Mouse (Mus musculus) erythroblast, embryonic 14.5 days (primary cell): ENCODE data around the gene Stat5a. TPM values are rescaled to one million over a fixed set of nuclear protein-coding genes. Genes with fewer than 3 reads are reported as not detected.

Experiments
- H3K27me3 ChIP-seq: 2 replicates; pipeline ENCODE4 v1.6.1; 2012; ENCODE audit warnings: inconsistent platforms; ENCODE audit not compliant: control insufficient read depth
- H3K36me3 ChIP-seq: 2 replicates; pipeline ENCODE4 v1.6.1; 2012; ENCODE audit warnings: mild to moderate bottlenecking, inconsistent platforms; ENCODE audit not compliant: control insufficient read depth
- H3K4me1 ChIP-seq: 2 replicates; pipeline ENCODE4 v1.6.1; 2012; ENCODE audit warnings: inconsistent platforms; ENCODE audit not compliant: control insufficient read depth
- H3K4me3 ChIP-seq: replicated peaks from 2 replicates; pipeline ENCODE3; 2012; ENCODE audit warnings: moderate library complexity, mild to moderate bottlenecking, inconsistent platforms
- H3K9me3 ChIP-seq: 2 replicates; pipeline ENCODE4 v1.6.1; 2012; ENCODE audit warnings: low read length, inconsistent platforms, mixed read lengths; ENCODE audit not compliant: control insufficient read depth
- GATA1 ChIP-seq: IDR thresholded peaks from 2 replicates; pipeline ENCODE4 v1.6.1; 2012; ENCODE audit warnings: low read length, inconsistent platforms, mixed read lengths
- TAL1 ChIP-seq: IDR thresholded peaks from 3 replicates; pipeline ENCODE4 v1.6.1; 2012; ENCODE audit warnings: low read length, inconsistent platforms, mixed read lengths
- polyA plus RNA-seq: library from polyadenylated mRNA; stranded (reverse); fragments of >175 nt; gene quantifications from 2 replicates; pipeline ENCODE4 v1.2.3, GENCODE M21; 2012

Stat5a gene
- polyA plus RNA-seq, 1 experiment: 0.17 TPM

DNA sequence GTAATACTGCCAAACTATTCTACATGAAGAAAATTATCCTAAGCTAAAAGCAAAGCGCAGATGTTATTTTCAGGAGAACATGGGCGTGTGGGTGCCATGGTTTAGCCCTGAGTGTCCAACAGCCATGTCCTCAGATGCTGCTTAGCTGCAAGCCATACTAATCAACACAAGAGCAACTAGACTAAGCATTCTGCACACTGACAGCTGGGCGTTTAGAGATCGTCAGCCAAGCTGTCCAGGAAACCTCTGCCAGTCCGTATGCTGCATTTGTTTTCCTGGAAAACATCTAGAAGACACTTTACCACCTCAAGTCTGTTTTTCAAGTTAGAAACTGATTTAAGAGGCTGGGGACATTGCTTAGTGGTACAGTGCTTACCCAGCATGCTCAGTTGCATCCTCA is 55.3 kb downstream of the Stat5a start:
- H3K4me1 ChIP-seq: peaks cover 13% of the 10 kb centered on the region; the same call in 1 of the 2 replicates
- no peaks in the 10 kb centered on the region for H3K27me3 ChIP-seq
- no peak for TF ChIP-seq GATA1
- TF ChIP-seq TAL1: no peak
- H3K36me3 ChIP-seq: peaks cover 68% of the 10 kb centered on the region
- H3K9me3 ChIP-seq: peaks cover 7% of the 10 kb centered on the region
- H3K4me3 ChIP-seq: no peak overlapping the region

DNA sequence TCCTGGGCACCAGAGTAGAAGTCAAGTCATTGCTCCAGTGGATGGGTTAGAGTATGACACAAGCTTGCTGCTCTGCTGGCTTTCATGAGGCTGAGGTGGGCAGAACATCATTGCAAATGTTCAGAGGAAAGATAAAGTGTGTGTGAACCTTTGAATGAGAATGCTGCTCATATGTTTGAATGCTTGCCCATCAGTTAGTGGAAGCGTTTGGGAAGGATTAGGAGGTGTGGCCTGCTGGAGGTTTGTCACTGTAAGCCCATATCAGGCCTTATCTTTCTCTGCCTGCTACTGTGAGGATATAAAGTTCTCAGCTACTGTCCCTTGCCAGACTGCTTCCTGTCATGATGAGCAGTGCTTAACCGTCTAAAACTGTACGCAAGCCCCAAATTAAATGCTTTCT is 55.9 kb downstream of the Stat5a start:
- Histone ChIP-seq H3K36me3 (peaks cover 63% of the 10 kb centered on the region), H3K27me3 (no peaks in the 10 kb centered on the region), H3K9me3 (peaks cover 7% of the 10 kb centered on the region), H3K4me3 (no peak overlapping the region), H3K4me1 (peaks cover 18% of the 10 kb centered on the region)
- TF ChIP-seq TAL1: no peak
- no peak for TF ChIP-seq GATA1

DNA sequence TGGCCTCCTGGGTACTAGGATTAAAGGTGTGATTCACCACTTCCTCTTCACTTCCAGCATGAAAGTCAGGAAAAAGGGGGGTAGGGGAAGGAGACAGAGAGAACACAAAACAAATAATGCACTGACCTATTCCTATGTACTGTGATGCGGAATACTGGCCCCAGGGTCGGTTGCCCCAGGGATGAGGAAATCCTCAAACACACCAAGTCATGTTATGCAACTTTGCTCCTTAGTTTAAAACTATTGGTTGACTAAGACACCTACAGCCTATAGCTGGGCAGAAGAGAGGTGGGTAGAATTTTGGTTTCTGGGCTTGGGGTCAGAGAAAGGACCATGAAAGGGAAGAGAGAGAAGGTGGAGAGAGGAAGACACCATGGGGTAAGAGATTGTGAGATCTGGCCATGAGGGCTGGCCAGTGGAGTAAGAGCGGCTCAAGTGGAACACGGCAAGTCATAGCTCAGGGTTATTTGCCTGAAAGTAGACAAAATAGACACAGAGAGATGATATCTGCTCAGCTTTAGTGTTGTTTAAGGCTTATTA is 57.4 kb downstream of the Stat5a start:
- peaks cover 32% of the 10 kb centered on the region for H3K4me1 ChIP-seq
- H3K4me3 ChIP-seq: no peak overlapping the region
- H3K36me3 ChIP-seq: peaks cover 52% of the 10 kb centered on the region

DNA sequence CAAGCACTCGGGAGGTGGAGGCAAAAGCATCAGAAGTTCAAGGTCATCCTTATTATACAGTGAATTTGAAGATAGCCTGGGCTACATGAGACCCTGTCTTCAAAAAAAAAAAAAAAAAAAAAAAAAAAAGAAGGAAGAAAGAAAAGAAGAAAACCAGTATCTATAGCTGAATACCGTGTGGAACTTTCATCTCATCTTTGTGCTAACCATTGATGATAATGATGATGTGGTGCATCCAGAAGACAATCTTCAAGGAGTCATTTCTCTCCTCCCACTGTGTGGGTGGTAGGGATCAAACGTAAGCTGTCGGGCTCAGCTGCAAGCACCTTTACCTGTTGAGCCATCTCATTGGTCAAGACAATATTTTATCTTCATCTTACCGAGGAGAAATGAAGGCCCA is 58.9 kb downstream of the Stat5a start:
- H3K27me3 ChIP-seq: no peaks in the 10 kb centered on the region
- H3K4me1 ChIP-seq: peaks cover 45% of the 10 kb centered on the region
- no peak overlapping the region for H3K4me3 ChIP-seq
- peaks cover 7% of the 10 kb centered on the region for H3K9me3 ChIP-seq
- H3K36me3 ChIP-seq: peaks cover 60% of the 10 kb centered on the region
- TF ChIP-seq GATA1 (no peak), TAL1 (no peak)

More for the DNA sequence above, 57.4 kb downstream of the Stat5a start:
- no peaks in the 10 kb centered on the region for H3K27me3 ChIP-seq
- H3K9me3 ChIP-seq: peaks cover 7% of the 10 kb centered on the region
- no peak for TF ChIP-seq TAL1
- no peak for TF ChIP-seq GATA1

DNA sequence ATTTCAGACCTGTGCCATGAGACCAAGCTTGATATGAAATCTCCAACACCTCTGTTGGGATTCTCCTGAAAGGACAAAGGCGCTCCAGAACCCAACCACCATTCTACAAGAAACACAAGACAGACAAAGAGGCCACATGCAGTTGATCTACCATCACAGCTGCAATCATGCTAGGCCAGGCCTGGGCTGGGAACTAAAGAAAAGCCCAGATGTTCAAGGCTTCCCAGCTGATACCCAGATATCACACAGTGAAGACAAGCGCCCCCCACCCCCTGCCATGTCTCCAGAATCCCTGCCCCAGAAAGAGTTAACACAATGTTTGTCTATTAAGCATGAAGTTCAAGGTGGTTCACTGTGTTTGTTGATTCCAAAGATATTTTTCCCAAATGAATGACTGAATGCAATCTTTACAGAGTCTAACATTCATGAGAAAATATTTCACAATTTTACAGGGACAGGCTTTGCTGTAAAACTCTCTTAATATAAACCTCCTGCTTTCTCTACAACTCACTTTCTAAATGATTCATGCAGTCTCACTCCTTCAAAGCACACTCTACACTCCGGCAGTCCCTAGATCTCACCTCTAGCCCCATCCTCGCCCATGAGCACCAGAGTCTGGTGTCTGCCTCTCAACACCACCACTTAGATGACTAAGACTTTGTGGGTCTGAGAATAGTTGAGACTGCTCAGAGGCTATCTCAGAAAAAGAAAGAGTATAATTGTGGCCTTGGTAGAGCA is 61.9 kb downstream of the Stat5a start:
- TF ChIP-seq TAL1 (no peak), GATA1 (no peak)
- H3K9me3 ChIP-seq: no peaks in the 10 kb centered on the region
- H3K4me3 ChIP-seq: no peak overlapping the region
- H3K27me3 ChIP-seq: no peaks in the 10 kb centered on the region
- H3K4me1 ChIP-seq: peaks cover 64% of the 10 kb centered on the region
- peaks cover 55% of the 10 kb centered on the region for H3K36me3 ChIP-seq

DNA sequence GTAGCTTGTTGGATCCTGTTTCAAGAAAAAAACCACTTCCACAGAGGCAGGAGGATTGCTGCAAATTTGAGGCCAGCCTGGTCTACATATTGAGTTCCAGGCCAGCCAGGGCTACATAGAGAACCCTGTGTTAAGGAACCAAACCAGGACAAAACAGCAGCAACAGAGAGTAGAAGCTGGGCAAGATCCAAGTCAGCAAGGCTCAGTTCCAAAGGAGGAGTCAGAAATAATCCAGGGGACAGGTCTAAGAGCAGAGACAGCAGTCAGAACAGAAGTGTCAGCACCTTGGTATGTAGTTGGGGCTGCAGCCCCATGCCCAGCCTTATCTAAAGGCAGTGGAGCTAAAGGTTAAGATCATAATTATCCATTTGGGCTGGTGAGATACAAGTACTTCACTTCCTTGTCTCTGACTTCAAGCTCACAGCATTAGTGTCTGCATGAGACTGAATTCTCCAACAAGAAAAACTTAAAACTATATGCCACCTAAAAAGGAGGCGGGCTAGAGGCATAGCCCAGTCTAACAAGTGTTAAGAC is 65.3 kb downstream of the Stat5a start:
- no peaks in the 10 kb centered on the region for H3K27me3 ChIP-seq
- H3K36me3 ChIP-seq: peaks cover 27% of the 10 kb centered on the region
- TF ChIP-seq TAL1 (no peak), GATA1 (no peak)
- H3K4me1 ChIP-seq: peaks cover 67% of the 10 kb centered on the region
- no peak overlapping the region for H3K4me3 ChIP-seq
- H3K9me3 ChIP-seq: no peaks in the 10 kb centered on the region

DNA sequence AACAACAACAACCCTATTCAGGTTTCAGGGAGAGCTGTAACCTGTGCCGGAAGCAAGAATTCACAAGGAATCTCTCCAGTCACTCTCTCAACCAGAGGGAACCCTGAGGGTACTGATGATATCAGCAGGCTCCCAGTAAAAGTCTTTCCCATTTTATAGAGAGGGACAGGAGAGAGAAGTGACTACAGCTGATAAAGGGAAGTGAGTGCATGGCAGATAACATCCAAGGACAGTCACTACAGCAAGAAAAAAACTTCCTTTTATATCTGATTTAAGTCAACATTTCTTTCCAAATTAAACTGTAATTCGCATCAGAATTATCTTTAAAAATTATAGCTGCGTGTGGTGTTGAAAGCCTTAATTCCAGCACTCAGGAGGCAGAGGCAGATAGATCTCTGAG is 68.2 kb downstream of the Stat5a start:
- Histone ChIP-seq H3K27me3 (no peaks in the 10 kb centered on the region), H3K36me3 (peaks cover 26% of the 10 kb centered on the region), H3K9me3 (no peaks in the 10 kb centered on the region), H3K4me1 (peaks cover 56% of the 10 kb centered on the region), H3K4me3 (no peak overlapping the region)
- TF ChIP-seq TAL1 (no peak), GATA1 (no peak)

DNA sequence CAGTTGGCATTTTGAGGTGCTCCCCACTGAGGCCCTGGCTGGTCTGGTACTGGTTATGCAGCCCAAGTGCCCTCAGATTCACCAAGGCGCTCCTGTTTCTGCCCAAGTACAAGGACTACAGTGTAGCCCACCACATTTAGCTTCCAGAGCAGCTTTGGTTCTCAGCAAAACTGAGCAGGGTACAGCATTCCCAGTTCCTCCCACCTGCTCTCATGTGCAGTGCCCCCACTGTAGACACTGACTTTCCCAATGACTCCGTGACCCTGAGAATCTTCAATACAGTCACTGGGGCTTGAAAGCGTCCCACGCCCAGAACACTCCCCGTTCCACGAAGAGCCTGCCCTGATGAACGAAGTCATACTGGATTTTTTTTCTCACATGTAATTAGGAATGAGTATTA is 71.5 kb downstream of the Stat5a start:
- no peaks in the 10 kb centered on the region for H3K9me3 ChIP-seq
- peaks cover 27% of the 10 kb centered on the region for H3K36me3 ChIP-seq
- peaks cover 53% of the 10 kb centered on the region for H3K4me1 ChIP-seq
- TF ChIP-seq TAL1 (no peak), GATA1 (no peak)
- no peaks in the 10 kb centered on the region for H3K27me3 ChIP-seq
- H3K4me3 ChIP-seq: no peak overlapping the region

DNA sequence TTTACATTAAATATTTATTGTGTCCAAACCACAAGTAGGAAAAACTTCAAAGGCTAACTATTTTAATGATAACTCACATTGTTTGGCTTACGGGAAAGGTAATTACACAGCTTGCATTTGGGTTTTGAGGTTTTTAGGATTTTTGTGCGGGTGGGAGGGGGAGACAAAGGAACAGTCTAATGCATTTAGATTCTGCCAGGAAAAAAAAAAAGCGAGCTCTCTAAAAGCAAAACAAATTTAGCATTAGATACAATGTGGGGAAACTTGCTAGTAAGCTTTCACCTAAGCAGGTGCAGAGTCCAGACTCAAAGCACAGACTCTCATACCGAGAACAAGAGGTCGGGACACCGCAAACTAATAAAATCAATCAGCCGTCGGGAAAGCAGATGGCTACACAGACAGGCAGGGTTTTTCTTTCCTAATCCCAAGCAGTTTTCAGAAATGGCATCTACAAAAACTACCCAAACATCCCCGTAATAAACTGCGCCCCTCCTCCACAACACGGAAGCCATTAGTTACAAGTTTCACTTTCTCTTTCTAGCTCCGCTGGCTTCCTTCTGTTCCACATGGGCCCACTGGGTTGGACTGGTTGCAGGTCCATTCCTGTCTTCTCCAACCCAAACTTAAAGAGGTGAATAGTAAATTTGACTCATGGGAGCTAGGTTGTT is 72.2 kb downstream of the Stat5a start:
- Histone ChIP-seq H3K9me3 (no peaks in the 10 kb centered on the region), H3K36me3 (peaks cover 22% of the 10 kb centered on the region), H3K27me3 (no peaks in the 10 kb centered on the region), H3K4me3 (peak overlapping the region; percentile 65), H3K4me1 (peaks cover 57% of the 10 kb centered on the region)
- TF ChIP-seq GATA1 (no peak), TAL1 (no peak)

Other genes with a start within 250 kb of the Stat5a start
- gene Nkiras2, start 240.1 kb upstream of the Stat5a start, polyA plus RNA-seq: 3.2 and 4.0 TPM in 2 replicates
- gene Dnajc7, start 239.2 kb upstream of the Stat5a start, polyA plus RNA-seq: 3.2 and 4.0 TPM in 2 replicates
- gene Zfp385c, start 166.9 kb upstream of the Stat5a start, polyA plus RNA-seq: not detected in 2 replicates
- 0.20 TPM in 1 of 2 replicates, not detected in the other for gene Dhx58, start 155.1 kb upstream of the Stat5a start, polyA plus RNA-seq
- gene Kat2a, start 146.9 kb upstream of the Stat5a start, polyA plus RNA-seq: 0.70 and 0.77 TPM in 2 replicates
- not detected in 2 replicates for gene Hspb9, start 145.5 kb upstream of the Stat5a start, polyA plus RNA-seq
- 80.2 and 82.1 TPM in 2 replicates for gene Rab5c, start 121.1 kb upstream of the Stat5a start, polyA plus RNA-seq
- not detected in 2 replicates for gene Kcnh4, start 99.4 kb upstream of the Stat5a start, polyA plus RNA-seq
- gene Hcrt, start 96.4 kb upstream of the Stat5a start, polyA plus RNA-seq: not detected in 2 replicates
- gene Ghdc, start 88.4 kb upstream of the Stat5a start, polyA plus RNA-seq: 0.20 and 0.58 TPM in 2 replicates
- 0.67 and 0.90 TPM in 2 replicates for gene Stat5b, start 8.6 kb upstream of the Stat5a start, polyA plus RNA-seq
- 0.96 and 1.2 TPM in 2 replicates for gene Stat3, start 80.2 kb downstream of the Stat5a start, polyA plus RNA-seq
- 0.08 and 0.23 TPM in 2 replicates for gene Cavin1, start 111.5 kb downstream of the Stat5a start, polyA plus RNA-seq
- gene Atp6v0a1, start 150.1 kb downstream of the Stat5a start, polyA plus RNA-seq: 14.0 and 15.4 TPM in 2 replicates
- gene Naglu, start 210.7 kb downstream of the Stat5a start, polyA plus RNA-seq: 0.05 and 0.14 TPM in 2 replicates
- 0.04 and 0.06 TPM in 2 replicates for gene Hsd17b1, start 219.1 kb downstream of the Stat5a start, polyA plus RNA-seq
- 0.65 and 0.87 TPM in 2 replicates for gene Coasy, start 223.2 kb downstream of the Stat5a start, polyA plus RNA-seq
- gene Mlx, start 227.9 kb downstream of the Stat5a start, polyA plus RNA-seq: 1.4 and 1.7 TPM in 2 replicates
- 3.9 and 5.2 TPM in 2 replicates for gene Psmc3ip, start 236.1 kb downstream of the Stat5a start, polyA plus RNA-seq